Mouse (Mus musculus): Measurements from ENCODE around the gene Abcd2.
A peak's percentile ranks its signal among the peaks of the same experiment; 100 is the strongest.

DNA sequence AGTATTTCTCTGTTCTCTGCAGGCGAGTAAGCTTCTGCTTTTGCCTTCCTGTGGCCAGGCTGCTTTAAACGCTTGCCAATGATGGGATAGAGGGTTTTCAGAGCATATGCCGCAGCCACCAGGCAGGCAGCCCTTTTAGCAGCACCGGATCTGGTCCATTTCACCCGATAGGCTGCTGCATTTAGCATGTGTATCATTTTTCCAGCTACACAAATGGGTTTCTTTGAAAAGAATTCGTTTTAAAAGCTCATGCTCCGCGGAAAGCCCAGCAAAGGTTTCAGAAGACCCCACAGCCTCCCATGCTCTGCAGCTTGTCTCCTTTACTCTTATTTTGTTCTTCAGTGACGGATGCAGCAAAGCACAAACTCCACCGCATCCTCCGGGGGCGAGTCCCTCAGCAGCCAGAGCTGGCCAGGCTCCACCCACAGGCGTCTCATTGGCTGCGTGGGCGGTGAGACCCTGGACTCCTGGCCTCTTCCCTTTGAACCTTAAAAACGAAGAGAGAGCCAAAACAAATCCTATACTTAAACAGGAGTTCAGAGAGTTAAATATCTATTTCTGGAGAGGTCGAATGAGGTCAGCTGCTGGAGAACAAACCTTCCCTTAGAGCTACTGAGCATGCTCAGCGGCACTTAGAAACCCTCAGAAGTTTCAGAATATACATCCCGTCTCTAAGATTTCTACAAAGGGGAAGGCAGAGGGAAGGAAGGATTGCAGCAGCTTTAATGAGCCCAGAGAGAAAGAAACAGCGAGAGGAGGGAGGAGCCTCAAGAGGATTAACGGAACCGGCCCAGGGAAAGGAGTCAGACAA is at the start of gene Abcd2:
- peak; percentile 62; the same call in 1 of the 2 replicates for TF ChIP-seq POLR2A (IDR thresholded peaks at IDR 0.05; ENCODE audit: borderline replicate concordance, insufficient read depth, low read length)
- TF ChIP-seq CTCF (IDR thresholded peaks at IDR 0.05; ENCODE audit: borderline replicate concordance, insufficient read depth, low read depth, low read length) = no peak
